Mouse (Mus musculus) Patski (cell line): ENCODE results near the gene Adamtsl1. TPM values are rescaled to one million over a fixed set of nuclear protein-coding genes. Genes with fewer than 3 reads are reported as not detected.

Experiments
- ATAC-seq: fragments of 100-300 bp; one replicate; pipeline ENCODE4 v1.8.0; 2021
- CTCF ChIA-PET: fragments of 350-600 bp; sonication (Branson Sonifier 250); formaldehyde crosslinking; loops from one replicate; lab custom pipeline; 2022; ENCODE audit warnings: inconsistent platforms; lab: Charles Lee
- POLR2A ChIA-PET: fragments of 350-600 bp; sonication (Branson Sonifier 250); formaldehyde crosslinking; loops from one replicate; lab custom pipeline; 2022; ENCODE audit warnings: antibody characterized with exemption, inconsistent platforms; lab: Charles Lee
- DNase-seq: peaks from one replicate; pipeline ENCODE4 v3.0.0-alpha.2; 2011; ENCODE audit warnings: low read depth, low spot score
- H3K27me3 ChIP-seq: fragments of 371-371 bp; one replicate; pipeline ENCODE4 v1.5.1; 2021
- CTCF ChIP-seq: fragments of 100-300 bp; IDR thresholded peaks from one replicate; pipeline ENCODE4 v1.5.1; 2021
- in situ Hi-C: fragments of 300-500 bp; cut with MboI; formaldehyde crosslinking; loops from 3 replicates; pipeline ENCODE4 v1.11.1; 2018; ENCODE audit warnings: low pct_unique_long_range_greater_than_20kb, mixed read lengths
- polyA plus RNA-seq: library from polyadenylated mRNA; unstranded; gene quantifications from one replicate; pipeline ENCODE4 v1.2.3, GENCODE M21; 2021

Adamtsl1 gene
- polyA plus RNA-seq, 1 experiment from 2014 or later, result not detected

GRCm38 (mm10) chr4:85669735-85670134 lies 155.8 kb downstream of the Adamtsl1 start:
- DNase-seq, result no peak
- in situ Hi-C loops, result no loop called here
- ChIA-PET POLR2A (no interaction called here), CTCF (no interaction called here)
- no peak for ATAC-seq
- TF ChIP-seq CTCF, result no peak
- no peaks in the 10 kb centered on the region for H3K27me3 ChIP-seq

DNA sequence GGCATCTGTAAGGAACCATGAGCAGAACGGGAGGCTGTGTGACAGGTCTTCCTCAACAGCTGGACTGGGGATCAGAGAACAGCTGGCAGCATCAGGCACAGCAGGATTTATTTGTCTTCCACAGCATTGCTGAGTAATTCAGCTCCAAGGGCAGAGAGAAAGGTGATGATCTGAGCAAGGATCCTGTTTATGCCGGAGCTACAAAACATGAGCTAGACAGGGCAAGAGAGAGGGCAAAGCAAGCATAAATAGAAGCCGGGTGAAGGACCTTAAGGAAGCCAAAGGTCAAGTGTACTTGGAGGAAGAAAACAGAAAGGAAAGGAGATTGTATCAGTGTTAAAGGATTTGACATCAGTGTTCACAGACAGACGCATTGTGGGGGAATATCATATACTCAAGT lies 158.3 kb downstream of the Adamtsl1 start:
- ChIA-PET CTCF (no interaction called here), POLR2A (no interaction called here)
- no peak for ATAC-seq
- H3K27me3 ChIP-seq, result no peaks in the 10 kb centered on the region
- no peak for DNase-seq
- no peak for TF ChIP-seq CTCF
- in situ Hi-C loops, result no loop called here

DNA sequence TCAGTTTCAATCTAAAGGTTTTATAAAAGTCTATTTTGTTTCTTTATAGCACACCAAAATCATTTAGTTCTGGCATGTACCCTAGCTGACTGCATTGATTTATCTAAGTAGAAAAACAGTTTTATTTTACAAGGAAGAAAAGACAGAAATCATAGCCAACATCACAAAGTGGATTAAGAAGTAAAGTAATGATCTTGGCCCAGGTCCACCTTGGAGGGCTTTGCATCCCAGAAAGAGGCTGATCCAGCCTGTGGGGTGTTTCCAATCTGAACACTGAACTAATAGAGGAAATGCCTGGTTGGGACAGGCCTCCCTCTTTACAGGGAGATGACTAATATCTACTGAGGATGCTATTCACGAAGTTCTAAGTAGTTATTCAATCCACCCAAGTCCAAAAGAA lies 163.6 kb downstream of the Adamtsl1 start:
- in situ Hi-C loops, result no loop called here
- ATAC-seq (no peak), DNase-seq (no peak)
- no peaks in the 10 kb centered on the region for H3K27me3 ChIP-seq
- POLR2A ChIA-PET, result no interaction called here
- CTCF ChIA-PET, result no interaction called here
- TF ChIP-seq CTCF, result no peak

- in situ Hi-C loops, result no loop called here
- no peak for DNase-seq
- ChIA-PET POLR2A (no interaction called here), CTCF (interaction anchor here (1.2 kb wide), 1 partner anchor 10 kb away, joined by 3 read pairs; no protein-coding TSS in a partner anchor)
- ATAC-seq, result no peak
- H3K27me3 ChIP-seq, result peaks cover 4% of the 10 kb centered on the region
- TF ChIP-seq CTCF, result no peak
Observed at GRCm38 (mm10) chr4:85686160-85686559, 172.2 kb downstream of the Adamtsl1 start.

- in situ Hi-C loops, result no loop called here
- ChIA-PET CTCF (no interaction called here), POLR2A (no interaction called here)
- peaks cover 10% of the 10 kb centered on the region for H3K27me3 ChIP-seq
- ATAC-seq (no peak), DNase-seq (no peak)
- no peak for TF ChIP-seq CTCF
Observed at GRCm38 (mm10) chr4:85695237-85695636, 181.3 kb downstream of the Adamtsl1 start.

GRCm38 (mm10) chr4:85707352-85708057 lies 193.5 kb downstream of the Adamtsl1 start:
- DNase-seq (no peak), ATAC-seq (no peak)
- peaks cover 3% of the 10 kb centered on the region for H3K27me3 ChIP-seq
- in situ Hi-C loops, result no loop called here
- TF ChIP-seq CTCF, result no peak
- POLR2A ChIA-PET, result no interaction called here
- CTCF ChIA-PET, result no interaction called here

- peaks cover 3% of the 10 kb centered on the region for H3K27me3 ChIP-seq
- no peak for TF ChIP-seq CTCF
- ATAC-seq (no peak), DNase-seq (no peak)
- in situ Hi-C loops, result no loop called here
- POLR2A ChIA-PET, result no interaction called here
- CTCF ChIA-PET, result no interaction called here
Observed at GRCm38 (mm10) chr4:85709636-85710035, 195.7 kb downstream of the Adamtsl1 start.

DNA sequence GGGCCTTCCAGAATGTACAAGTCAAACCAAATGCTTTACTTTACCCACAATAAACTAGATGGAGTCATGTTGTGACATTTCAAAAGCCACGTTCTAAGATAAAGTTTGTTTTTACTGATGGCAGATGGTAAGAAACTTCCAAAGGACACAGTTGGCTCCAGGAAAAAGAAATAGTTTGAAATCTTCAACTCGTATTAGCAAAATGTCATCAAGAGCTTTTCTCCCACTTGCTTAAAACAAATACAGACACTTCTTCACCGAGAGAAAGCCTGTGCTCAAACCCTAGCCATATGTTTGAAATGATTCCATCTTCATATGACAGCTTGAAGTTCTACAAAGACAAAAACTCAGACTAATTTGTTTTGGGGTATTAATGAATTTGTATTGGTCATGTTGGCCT lies 211.0 kb downstream of the Adamtsl1 start:
- no peaks in the 10 kb centered on the region for H3K27me3 ChIP-seq
- no peak for ATAC-seq
- POLR2A ChIA-PET, result no interaction called here
- TF ChIP-seq CTCF, result no peak
- DNase-seq, result no peak
- in situ Hi-C loops, result no loop called here
- CTCF ChIA-PET, result no interaction called here

DNA sequence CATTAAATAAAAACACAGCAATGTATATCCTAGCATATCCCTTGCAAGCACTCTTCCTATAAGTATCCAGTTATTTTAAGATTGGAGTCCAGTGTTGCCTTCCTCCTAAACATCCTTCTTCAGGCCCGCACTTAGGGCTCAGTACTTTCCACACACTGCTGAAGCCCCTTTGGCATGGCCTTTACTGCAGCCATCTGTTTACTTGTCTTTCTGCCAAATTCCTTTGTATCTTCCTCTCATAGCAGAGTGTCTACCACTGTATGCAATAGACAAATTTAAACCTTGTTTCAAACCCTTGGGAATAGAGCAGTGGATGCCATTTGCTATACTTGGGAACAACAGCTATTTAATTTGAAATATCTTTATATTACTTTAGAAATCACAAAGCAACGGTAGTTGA lies 213.8 kb downstream of the Adamtsl1 start:
- in situ Hi-C loops, result no loop called here
- ChIA-PET CTCF (no interaction called here), POLR2A (no interaction called here)
- H3K27me3 ChIP-seq, result no peaks in the 10 kb centered on the region
- no peak for ATAC-seq
- no peak for TF ChIP-seq CTCF
- no peak for DNase-seq

DNA sequence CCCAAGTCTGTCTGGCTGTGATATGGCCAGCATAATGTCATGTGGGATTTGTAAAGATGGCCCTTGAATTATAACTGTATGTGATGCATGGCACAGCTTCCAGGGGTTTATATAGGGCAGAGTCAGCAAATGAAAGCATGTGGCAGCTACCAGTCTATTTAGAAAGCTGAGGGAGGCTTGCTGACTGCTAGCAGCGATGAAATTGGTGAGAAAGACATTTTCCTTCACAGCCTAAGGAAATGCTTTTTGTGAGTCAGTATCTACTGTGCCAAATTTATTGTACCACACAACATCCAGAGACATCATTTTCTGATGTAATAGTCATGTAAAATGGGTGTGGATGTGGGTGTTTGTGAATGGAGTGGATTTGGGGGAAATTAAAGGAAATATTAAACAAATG lies 214.4 kb downstream of the Adamtsl1 start:
- in situ Hi-C loops, result no loop called here
- H3K27me3 ChIP-seq, result no peaks in the 10 kb centered on the region
- ChIA-PET POLR2A (no interaction called here), CTCF (no interaction called here)
- no peak for ATAC-seq
- no peak for DNase-seq
- TF ChIP-seq CTCF, result no peak

DNA sequence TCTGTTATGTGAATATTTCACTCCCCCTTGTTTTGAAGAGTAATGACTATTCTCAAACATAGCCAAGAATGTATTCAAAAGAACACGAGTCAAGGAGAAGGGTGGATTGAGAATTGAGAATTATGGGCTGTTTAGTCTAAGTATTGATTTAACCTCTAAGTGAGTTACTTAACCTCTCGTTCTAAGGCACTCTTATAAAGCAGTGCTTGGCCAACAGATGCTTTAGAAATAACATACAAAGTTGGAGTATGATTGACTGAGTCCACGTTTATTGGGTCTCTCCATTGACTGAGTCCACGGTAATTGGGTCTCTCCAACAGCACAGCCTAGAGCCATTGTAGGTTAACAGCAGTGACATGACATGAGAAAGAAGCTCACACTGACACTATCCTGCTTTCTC lies 226.5 kb downstream of the Adamtsl1 start:
- no peak for TF ChIP-seq CTCF
- CTCF ChIA-PET, result no interaction called here
- DNase-seq (no peak), ATAC-seq (no peak)
- POLR2A ChIA-PET, result no interaction called here
- in situ Hi-C loops, result no loop called here
- no peaks in the 10 kb centered on the region for H3K27me3 ChIP-seq
